Mouse (Mus musculus) left cerebral cortex, adult 18-20 months (tissue): Measurements from ENCODE around the gene Esrrg. TPM values are rescaled to one million over a fixed set of nuclear protein-coding genes. Genes with fewer than 3 reads are reported as not detected.
A peak's percentile ranks its signal among the peaks of the same experiment; 100 is the strongest.

ENCODE experiments used
- DNase-seq, 2 experiments: peaks; one replicate each; pipeline ENCODE4 v3.0.0; 2021 to 2022; ENCODE audit warnings: low spot score in 2 of 2, mixed read lengths in 1 of 2
- total RNA-seq, 2 experiments: library from RNA; stranded (reverse); gene quantifications; 2 replicates each; pipeline ENCODE4 v1.2.3; 2021

Gene Esrrg
- total RNA-seq, 2 experiments from 2014 or later: 24.6 to 28.1 TPM

- no peak for DNase-seq
Measured at GRCm38 (mm10) chr1:187648551-187648950, 40.0 kb downstream of the Esrrg start.

GRCm38 (mm10) chr1:187649871-187650270 is 41.3 kb downstream of the Esrrg start:
- no peak for DNase-seq

- DNase-seq: peak; percentile 20 to 32
Measured at GRCm38 (mm10) chr1:187650786-187651687, 42.4 kb downstream of the Esrrg start.

GRCm38 (mm10) chr1:187651688-187652241 is 43.2 kb downstream of the Esrrg start:
- DNase-seq: peak; percentile 27 to 52

- DNase-seq: peak in 1 of 2 experiments; percentile 20
Measured at GRCm38 (mm10) chr1:187652445-187652844, 43.9 kb downstream of the Esrrg start.

GRCm38 (mm10) chr1:187653390-187653789 is 44.8 kb downstream of the Esrrg start:
- no peak for DNase-seq

GRCm38 (mm10) chr1:187660963-187661362 is 52.4 kb downstream of the Esrrg start:
- no peak for DNase-seq

GRCm38 (mm10) chr1:187662083-187662609 is 53.6 kb downstream of the Esrrg start:
- DNase-seq: no peak

GRCm38 (mm10) chr1:187663376-187663775 is 54.8 kb downstream of the Esrrg start:
- no peak for DNase-seq

- no peak for DNase-seq
Measured at GRCm38 (mm10) chr1:187664261-187664660, 55.7 kb downstream of the Esrrg start.

- DNase-seq: no peak
Measured at GRCm38 (mm10) chr1:187665901-187666600, 57.5 kb downstream of the Esrrg start.

- no peak for DNase-seq
Measured at GRCm38 (mm10) chr1:187669746-187670145, 61.2 kb downstream of the Esrrg start.

- DNase-seq: no peak
Measured at GRCm38 (mm10) chr1:187672446-187672845, 63.9 kb downstream of the Esrrg start.

GRCm38 (mm10) chr1:187674771-187675186 is 66.2 kb downstream of the Esrrg start:
- DNase-seq: no peak

- DNase-seq: no peak
Measured at GRCm38 (mm10) chr1:187676626-187677025, 68.0 kb downstream of the Esrrg start.

GRCm38 (mm10) chr1:187679246-187679645 is 70.7 kb downstream of the Esrrg start:
- no peak for DNase-seq

- no peak for DNase-seq
Measured at GRCm38 (mm10) chr1:187684519-187684918, 75.9 kb downstream of the Esrrg start.

- DNase-seq: no peak
Measured at GRCm38 (mm10) chr1:187691846-187692525, 83.4 kb downstream of the Esrrg start.

- DNase-seq: no peak
Measured at GRCm38 (mm10) chr1:187694865-187695264, 86.3 kb downstream of the Esrrg start.

GRCm38 (mm10) chr1:187698201-187698600 is 89.6 kb downstream of the Esrrg start:
- DNase-seq: no peak

- no peak for DNase-seq
Measured at GRCm38 (mm10) chr1:187700963-187701362, 92.4 kb downstream of the Esrrg start.
